Mouse (Mus musculus): Measurements from ENCODE around the gene Clec16a. TPM values are rescaled to one million over a fixed set of nuclear protein-coding genes. Genes with fewer than 3 reads are reported as not detected.

The Clec16a gene
- total RNA-seq, 2 experiments from 2014 or later: 69.3 to 71.5 TPM

DNA sequence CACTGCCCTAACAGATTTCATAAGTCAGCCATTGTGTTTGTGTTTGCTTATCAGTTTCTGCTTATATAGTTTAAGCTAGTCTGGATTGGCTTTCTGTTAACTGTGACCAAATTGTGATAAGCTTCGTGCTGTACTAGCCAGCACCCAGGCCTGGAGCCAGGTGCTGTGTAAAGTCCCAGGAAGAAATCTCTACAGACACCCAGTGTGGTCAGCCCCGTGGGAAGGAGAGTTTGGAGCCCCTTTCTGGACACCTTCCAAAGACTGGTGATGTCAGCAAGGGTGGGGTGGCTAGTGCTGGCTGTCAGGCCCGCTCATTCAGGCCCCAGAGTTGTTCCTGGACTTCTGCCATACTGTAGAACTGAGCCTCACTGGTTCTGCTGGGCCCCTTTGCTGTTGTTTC lies 83.8 kb downstream of the Clec16a start:
- no peak for DNase-seq (ENCODE audit: extremely low spot score in 1 of 2, low spot score in 2 of 2)
- intact Hi-C loops (cut with DNase I): no loop called here

DNA sequence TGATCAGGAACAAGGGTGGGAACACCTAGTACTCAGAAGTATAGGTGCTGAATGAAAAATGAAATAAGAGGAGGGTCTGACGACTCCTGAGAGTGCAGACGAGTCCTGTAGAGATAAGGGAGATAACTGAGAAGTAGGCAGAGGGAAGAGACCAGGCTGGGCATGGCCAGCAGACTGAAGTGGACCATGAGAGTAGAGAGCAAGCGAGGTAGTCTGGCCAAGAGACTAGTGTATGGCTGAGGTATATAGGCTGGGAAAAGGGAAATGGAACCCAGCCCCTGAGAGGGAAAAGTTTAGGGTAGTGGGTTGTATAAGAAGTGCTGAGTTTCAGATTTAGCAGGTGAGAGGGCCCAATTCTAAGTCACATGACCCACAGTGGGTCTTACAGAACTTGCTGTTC lies 84.2 kb downstream of the Clec16a start:
- intact Hi-C loops (cut with DNase I): no loop called here
- DNase-seq (ENCODE audit: extremely low spot score in 1 of 2, low spot score in 2 of 2): no peak

DNA sequence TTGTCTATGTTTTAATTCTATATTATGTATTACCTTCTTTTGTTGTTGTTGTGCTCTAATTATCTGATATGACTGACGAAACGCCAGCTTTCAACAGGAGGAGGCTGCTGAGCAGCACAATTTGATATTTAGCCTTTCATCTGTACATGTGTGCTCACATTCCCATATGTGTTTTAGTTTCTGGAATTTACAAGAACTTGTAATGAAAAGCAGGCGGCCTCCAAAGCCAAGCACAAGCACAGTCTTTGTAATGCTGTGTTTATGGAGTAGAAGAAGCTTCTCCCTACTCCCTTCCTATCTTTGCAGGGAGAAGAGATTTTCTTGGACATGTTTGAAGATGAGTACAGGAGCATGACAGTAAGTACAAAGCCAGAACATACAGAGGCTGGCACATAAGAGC lies 89.8 kb downstream of the Clec16a start:
- intact Hi-C loops (cut with DNase I): loop anchor here (5.0 kb wide), 1 partner anchor 152 kb away; the partner anchor contains the start of genes Socs1 and Tnp2
- no peak for DNase-seq (ENCODE audit: extremely low spot score in 1 of 2, low spot score in 2 of 2)

DNA sequence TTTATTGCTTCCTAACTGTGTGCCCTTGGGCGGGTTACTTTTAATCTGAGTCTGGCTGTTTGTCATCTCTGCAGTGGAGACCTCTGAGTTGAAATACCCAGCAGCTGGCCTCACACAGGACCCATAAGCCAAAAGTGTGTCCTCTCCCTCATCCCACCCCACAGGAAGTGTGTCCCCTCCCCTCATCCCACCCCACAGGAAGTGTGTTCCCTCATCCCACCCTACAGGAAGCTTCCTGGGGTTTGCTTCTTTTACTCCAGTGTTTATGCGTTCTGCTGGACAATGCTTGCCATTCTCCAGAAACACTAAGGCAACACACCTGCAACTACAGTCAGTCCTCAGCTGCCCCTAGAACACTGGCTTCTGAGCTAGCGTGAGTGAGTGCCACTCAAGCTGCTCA lies 92.8 kb downstream of the Clec16a start:
- intact Hi-C loops (cut with DNase I): loop anchor here (5.0 kb wide), 1 partner anchor 149 kb away; the partner anchor contains the start of genes Socs1 and Tnp2
- DNase-seq (ENCODE audit: extremely low spot score in 1 of 2, low spot score in 2 of 2): no peak

DNA sequence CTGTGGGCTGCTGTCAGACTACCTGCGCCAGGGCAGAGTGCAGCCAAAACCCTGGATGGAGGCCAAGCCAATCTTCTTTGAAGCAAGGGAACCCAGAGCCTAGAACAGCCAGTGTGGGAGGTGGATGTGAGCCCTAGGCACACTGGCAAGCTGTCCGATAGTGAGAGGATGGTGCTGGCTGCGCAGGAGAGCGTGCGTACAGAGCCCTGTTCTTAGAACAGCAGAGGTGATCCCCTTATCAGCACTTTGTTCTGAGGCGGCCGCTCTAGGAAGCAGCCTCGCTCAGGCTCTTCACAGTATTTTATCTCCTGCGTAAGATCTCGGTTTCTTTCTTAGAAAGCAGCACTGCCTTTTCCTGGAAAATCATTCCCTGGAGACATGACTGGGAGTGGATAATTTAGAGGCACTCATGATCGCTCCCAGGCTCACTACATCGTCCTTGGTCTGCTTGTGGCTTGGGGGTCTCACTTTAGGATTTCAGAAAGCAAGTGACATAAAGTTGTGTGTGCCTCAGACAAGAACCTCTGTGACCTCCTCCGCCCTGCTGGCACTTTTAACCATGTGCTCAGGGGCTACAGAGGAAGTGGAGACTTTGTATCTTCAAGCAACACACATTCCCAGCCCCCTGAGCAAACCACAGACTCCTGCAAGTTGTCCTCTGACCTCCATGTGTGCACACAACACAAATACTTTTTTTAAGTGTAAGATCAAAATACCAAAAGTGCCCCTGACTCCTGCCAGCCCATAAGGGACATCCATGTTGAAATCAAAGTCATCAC lies 94.2 kb downstream of the Clec16a start:
- intact Hi-C loops (cut with DNase I): loop anchor here (5.0 kb wide), 1 partner anchor 148 kb away; the partner anchor contains the start of genes Socs1 and Tnp2
- DNase-seq (ENCODE audit: extremely low spot score in 1 of 2, low spot score in 2 of 2): no peak

DNA sequence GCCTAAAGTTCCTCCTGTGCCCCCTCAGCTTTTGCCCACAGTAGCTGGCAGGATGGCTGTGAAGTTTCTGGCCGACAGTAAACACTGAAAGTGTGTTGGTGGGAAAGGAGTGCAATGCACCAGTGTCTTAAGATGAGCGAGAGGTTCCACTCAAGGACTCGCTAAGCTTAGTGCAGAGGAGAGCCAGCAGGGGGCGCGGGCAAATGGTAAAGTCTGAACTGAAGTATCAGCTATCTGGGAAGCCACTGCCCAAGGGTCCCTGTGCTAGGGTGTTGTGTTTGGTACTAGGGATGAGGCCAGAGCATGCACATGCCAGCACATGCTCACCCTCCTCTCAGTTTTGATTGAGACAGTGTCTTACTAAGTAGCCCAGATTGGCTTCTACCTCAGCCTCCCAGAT lies 94.9 kb downstream of the Clec16a start:
- intact Hi-C loops (cut with DNase I): no loop called here
- peak; percentile 56 to 87 for DNase-seq (ENCODE audit: extremely low spot score in 1 of 2, low spot score in 2 of 2)

DNA sequence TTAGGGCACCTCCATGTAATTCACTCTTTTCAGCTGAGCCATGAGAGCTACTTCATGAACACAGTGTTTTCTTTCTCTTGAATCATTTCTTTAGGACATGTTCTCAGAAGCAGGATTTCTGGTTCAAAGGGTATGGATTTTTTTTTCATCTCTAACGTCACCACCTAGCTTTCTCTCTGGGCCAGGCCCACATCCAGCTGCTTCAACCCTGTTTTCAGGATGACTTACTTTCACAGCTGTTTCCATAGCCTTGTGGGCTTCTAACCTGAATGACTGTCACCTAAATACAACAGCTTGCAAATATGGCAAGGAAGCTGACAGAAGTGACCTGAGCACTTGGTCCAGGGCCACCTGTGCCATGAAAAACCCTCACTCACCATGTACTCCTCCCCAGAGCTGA lies 96.0 kb downstream of the Clec16a start:
- intact Hi-C loops (cut with DNase I): no loop called here

DNA sequence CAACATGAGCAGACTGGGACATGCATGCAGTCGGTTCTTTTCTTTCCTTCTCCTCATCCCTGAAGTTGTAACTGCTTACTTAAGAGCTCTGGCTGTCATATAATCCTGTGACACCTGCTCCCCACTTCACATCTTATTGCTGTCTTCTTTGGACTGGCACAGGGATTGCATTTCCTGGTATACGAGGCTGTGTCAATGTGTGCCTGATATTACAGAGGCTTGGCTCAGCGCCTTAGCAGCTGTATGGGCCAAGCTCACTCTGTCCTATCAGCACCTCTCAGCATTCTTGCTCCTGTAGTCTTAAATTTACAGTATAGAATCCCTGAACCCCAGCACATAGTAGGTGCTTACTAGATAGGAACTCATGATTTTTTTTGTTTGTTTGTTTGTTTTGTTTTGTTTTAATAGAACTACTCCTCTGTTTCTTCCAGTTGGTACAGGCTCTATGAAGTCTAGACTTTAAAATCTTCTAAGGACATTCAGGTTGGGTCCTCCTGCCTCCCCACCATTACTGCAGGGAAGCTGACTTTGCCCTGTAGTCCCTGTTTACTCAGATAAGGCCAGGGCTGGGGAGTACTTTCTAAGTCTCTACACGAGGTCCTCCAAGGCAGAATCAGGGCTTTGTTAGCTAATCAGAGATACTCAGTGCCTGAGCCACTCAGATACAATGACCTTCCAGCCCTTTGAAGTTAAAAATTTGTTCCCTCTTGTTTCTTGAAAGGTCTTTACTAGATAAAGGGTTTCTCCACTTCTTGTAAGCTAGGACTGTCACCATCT lies 97.9 kb downstream of the Clec16a start:
- intact Hi-C loops (cut with DNase I): no loop called here
- DNase-seq (ENCODE audit: extremely low spot score in 1 of 2, low spot score in 2 of 2): no peak

More for the DNA sequence above, 96.0 kb downstream of the Clec16a start:
- DNase-seq (ENCODE audit: extremely low spot score in 1 of 2, low spot score in 2 of 2): no peak

DNA sequence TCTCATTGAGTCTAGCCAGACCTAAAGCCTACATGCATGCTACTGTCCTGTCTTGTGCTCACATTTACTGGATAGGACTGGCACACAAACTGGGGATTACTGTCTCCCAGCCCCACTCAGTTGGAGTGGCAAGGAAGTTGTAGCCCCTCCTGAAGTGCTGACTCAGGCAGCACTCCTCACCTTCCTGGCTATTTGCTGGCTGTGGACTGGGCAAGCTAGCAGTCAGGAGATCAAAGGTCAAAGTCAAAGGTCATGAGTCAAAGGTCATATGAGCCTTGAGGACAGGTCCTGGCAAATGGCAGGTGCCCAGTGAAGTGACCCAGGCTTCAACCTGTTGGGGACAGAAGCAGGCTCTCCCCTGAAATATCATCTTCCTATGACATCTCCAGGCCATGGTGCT lies 99.1 kb downstream of the Clec16a start:
- intact Hi-C loops (cut with DNase I): no loop called here

DNA sequence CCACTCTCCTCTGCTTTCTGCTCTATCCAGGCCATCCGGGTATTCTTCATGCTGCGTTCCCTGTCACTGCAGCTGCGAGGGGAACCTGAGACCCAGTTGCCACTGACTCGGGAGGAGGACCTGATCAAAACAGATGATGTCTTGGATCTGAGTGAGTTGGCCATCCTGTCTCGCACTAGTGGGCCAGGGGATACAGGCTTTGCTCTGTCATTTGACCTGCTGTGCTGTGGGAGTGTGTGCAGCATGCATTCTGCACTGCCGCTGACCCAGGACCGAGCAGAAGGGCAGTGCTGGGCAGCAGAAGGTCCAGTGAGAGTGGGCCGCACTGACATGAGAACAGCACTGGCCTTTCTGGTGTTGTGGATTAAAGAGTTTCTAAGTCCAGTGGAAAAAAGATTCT lies 99.6 kb downstream of the Clec16a start:
- no peak for DNase-seq (ENCODE audit: extremely low spot score in 1 of 2, low spot score in 2 of 2)
- intact Hi-C loops (cut with DNase I): no loop called here

More for the DNA sequence above, 99.1 kb downstream of the Clec16a start:
- DNase-seq (ENCODE audit: extremely low spot score in 1 of 2, low spot score in 2 of 2): no peak

DNA sequence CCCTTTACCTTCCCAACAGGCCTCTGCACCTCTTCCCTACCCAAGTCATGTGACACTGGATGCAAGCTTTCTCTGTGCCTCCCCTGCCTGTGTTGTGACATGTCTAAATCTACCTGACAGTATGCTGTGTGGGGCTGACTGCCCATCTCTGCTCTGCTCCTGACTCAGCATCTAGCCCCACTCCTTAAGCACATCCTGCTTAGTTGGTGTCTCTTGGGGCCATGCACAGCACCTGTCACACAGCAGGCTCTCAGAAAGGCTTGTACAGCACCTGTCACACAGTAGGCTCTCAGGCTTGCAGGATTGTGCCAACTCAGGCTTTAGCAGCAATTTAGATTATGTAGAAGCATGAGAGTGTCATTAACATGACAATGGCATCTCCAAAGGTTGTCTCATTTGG lies 106.7 kb downstream of the Clec16a start:
- DNase-seq (ENCODE audit: extremely low spot score in 1 of 2, low spot score in 2 of 2): no peak
- intact Hi-C loops (cut with DNase I): no loop called here

DNA sequence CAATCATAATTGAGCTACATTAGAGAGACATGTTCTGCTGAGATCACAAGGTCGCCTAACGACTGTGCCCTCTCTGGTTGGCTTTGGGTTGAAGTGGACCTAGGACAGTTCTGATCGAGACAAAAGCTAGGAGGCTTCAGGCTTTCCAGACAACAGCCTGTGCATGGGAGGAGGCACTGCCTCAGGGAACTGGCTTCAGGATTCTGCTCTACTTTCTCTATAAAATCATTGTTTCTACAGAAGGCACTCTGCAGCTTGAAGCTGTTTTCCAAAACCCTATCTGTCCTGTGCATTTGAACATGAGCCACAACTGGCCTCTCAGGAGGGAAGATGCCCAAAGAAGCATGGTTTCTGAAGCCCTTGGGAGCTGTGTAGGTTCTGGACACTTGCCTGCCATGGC lies 107.8 kb downstream of the Clec16a start:
- intact Hi-C loops (cut with DNase I): no loop called here
- DNase-seq (ENCODE audit: extremely low spot score in 1 of 2, low spot score in 2 of 2): no peak

DNA sequence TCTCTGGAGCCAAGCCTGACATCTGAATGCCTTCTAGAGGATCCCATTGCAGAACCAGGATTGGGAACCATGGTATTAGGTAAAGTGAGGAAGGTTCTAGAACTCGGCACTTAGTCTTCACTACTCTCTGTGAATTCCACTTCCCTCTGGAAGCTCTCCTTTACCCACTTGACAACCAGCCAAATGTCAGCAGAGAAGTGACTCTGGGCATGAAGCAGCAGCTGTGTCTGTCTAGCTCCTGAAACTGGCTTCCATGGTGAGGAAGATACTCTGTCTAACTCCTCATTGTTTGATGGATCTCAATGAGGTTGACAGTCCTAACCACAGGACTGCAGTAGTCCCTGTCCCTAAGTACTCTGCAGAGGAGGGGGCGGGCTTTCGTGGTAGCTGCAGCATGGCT lies 110.1 kb downstream of the Clec16a start:
- DNase-seq (ENCODE audit: extremely low spot score in 1 of 2, low spot score in 2 of 2): no peak
- intact Hi-C loops (cut with DNase I): no loop called here

DNA sequence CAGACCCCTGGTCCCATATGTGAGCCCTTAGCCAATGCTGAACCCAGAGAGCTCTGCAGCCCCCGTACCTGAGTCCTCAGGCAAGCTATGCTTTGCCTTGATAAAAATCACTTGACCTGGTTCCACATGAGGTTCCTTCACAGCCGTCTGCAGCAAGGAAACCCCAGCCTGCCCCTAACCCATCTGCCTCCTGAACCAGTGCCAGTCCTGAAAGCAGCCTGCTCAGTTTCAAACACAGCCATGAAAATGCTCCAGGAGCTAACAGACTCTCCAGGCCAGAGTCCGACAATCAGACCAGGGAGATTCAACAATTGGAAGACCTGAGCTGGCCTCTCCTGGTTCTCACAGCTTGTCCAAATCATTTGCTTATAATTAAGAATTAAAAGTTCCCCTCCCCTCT lies 110.8 kb downstream of the Clec16a start:
- intact Hi-C loops (cut with DNase I): no loop called here
- DNase-seq (ENCODE audit: extremely low spot score in 1 of 2, low spot score in 2 of 2): no peak

DNA sequence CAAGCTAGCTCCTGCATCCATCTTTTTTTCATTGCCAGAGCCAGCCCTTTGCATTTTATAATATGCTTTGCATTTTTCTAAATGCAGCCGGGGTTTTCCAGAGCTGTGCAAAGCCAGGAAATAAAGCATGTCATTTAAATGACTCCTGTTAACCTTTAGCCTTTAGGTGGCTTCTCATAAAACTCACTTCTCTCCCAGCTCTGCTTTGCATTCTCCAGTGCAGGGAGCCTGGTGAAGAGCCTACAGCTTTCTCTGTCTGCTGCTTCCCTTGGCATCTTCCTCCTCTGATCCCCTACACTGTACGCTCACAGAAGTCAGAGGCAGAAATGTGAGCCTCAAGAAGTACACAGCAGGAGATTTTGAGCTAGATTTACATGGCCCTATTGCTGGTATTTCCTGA lies 111.3 kb downstream of the Clec16a start:
- intact Hi-C loops (cut with DNase I): no loop called here
- DNase-seq (ENCODE audit: extremely low spot score in 1 of 2, low spot score in 2 of 2): no peak

DNA sequence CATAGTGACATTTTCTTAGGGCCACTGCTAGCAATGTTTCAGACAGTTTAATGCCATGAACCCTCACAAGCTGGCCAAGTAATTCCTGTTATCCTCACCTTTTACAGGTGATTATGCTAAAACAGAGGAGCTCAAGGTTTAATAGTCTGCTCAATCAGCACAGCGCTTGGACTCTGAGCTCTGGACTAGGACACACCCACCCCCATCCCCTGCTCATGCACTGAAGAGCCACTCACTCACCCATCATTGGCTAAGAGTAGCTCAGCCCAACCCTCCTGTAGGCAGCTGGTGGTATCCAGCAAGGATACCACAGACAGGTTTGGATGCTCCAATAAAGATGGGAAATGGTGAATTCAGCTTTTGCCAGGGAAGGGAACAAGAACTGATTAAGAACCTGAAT lies 111.8 kb downstream of the Clec16a start:
- intact Hi-C loops (cut with DNase I): no loop called here
- no peak for DNase-seq (ENCODE audit: extremely low spot score in 1 of 2, low spot score in 2 of 2)

DNA sequence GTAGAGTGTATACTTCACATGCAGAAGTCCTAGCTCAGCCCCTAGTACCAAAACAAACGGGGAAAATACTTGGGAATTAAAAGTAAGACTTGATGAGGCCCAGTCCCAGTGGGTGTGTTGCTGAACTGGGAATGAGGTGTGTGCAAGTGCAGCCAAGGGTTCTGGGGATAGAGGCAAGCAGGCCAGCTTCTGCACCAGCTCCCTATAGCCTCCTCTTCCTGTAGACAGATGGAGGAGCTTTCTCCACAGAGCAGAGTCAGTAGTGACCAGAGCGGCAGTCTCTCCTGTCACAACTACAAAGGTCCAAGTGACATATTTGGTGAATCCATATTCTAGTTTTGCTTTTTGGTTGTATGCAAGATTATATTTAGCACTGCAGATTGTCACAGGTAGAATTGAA lies 114.1 kb downstream of the Clec16a start:
- intact Hi-C loops (cut with DNase I): no loop called here
- no peak for DNase-seq (ENCODE audit: extremely low spot score in 1 of 2, low spot score in 2 of 2)

DNA sequence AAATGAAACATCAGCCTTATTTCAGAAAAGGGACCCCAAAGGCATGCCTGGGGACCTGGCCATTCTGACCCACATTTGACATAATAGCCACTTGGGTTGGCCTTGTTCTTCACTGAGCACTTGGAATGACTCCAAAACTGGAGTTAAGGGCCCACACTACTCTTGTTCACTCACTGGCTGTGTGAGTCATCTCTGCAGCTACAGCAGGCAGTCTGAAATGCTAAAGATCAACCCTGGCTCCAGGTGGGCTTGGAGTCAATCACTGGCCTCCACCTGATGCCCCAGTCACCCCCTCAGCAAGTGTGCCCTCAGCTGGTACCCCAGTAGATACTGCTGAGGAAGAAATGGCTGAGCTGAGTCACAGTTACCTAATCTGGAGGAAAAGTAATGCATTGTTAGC lies 115.4 kb downstream of the Clec16a start:
- DNase-seq (ENCODE audit: extremely low spot score in 1 of 2, low spot score in 2 of 2): no peak
- intact Hi-C loops (cut with DNase I): loop anchor here (5.0 kb wide), 1 partner anchor 127 kb away; the partner anchor contains the start of genes Socs1 and Tnp2

DNA sequence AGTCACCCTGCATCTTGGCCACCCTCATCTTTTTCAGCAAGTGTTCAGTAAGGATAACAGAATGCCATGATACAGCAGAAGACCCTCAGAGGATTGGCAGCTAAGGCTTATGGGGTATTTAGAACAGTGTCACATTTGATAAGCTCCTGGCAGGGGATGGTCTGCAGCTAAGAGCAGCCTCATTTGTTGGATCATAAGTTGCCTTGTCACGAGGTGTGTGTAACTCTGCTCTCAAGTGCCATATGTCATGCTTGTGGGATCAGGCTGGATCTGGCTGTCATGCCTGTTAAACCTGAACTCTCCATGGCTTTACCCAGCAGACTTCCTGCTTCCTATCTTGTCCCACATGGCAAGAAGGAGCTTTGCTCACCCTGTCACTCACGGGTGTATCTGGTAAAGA lies 116.2 kb downstream of the Clec16a start:
- intact Hi-C loops (cut with DNase I): loop anchor here (5.0 kb wide), 1 partner anchor 126 kb away; the partner anchor contains the start of genes Socs1 and Tnp2
- DNase-seq (ENCODE audit: extremely low spot score in 1 of 2, low spot score in 2 of 2): no peak

Measured in left cerebral cortex, postnatal 10 days (tissue).